Mouse (Mus musculus) fat pad, adult 2 months (tissue): ENCODE data around the gene Sprr2b.
"Not testable (repeated sequence)": the region's sequence is repeated elsewhere in the genome, so short reads cannot be mapped to it uniquely, and the experiment has no call there.

Experiments
- DNase-seq: peaks from one replicate; pipeline ENCODE4 v3.0.0-alpha.2; 2011; ENCODE audit warnings: low read depth, low spot score; ENCODE audit errors: extremely low read depth

Gene Sprr2b

GRCm38 (mm10) chr3:92316320-92316719 is at the start of gene Sprr2b:
Gene Sprr2b (plus strand): TSS chr3:92316620.
- no peak for DNase-seq

- DNase-seq = not testable (repeated sequence)
Measured at GRCm38 (mm10) chr3:92271414-92271985, 44.9 kb upstream of the Sprr2b start.

GRCm38 (mm10) chr3:92273504-92273903 is 42.9 kb upstream of the Sprr2b start:
- not testable (repeated sequence) for DNase-seq

GRCm38 (mm10) chr3:92274018-92274417 is 42.4 kb upstream of the Sprr2b start:
- not testable (repeated sequence) for DNase-seq

- not testable (repeated sequence) for DNase-seq
Measured at GRCm38 (mm10) chr3:92279663-92280062, 36.8 kb upstream of the Sprr2b start.

- not testable (repeated sequence) for DNase-seq
Measured at GRCm38 (mm10) chr3:92280963-92281606, 35.3 kb upstream of the Sprr2b start.

- DNase-seq = not testable (repeated sequence)
Measured at GRCm38 (mm10) chr3:92285101-92285500, 31.3 kb upstream of the Sprr2b start, which contains the start of gene Sprr2a3. Gene Sprr2a3 (plus strand): TSS chr3:92285417.

GRCm38 (mm10) chr3:92288489-92288888 is 27.9 kb upstream of the Sprr2b start:
- not testable (repeated sequence) for DNase-seq

GRCm38 (mm10) chr3:92307406-92307805 is 9.0 kb upstream of the Sprr2b start:
- DNase-seq = no peak

GRCm38 (mm10) chr3:92317384-92317783 is 964 bp downstream of the Sprr2b start:
- no peak for DNase-seq

- DNase-seq = no peak
Measured at GRCm38 (mm10) chr3:92336278-92336677, 19.9 kb downstream of the Sprr2b start.

GRCm38 (mm10) chr3:92338840-92339239 is 22.4 kb downstream of the Sprr2b start, which contains the start of gene Sprr2d:
Gene Sprr2d (plus strand): TSS chr3:92339140.
- no peak for DNase-seq

- DNase-seq = no peak
Measured at GRCm38 (mm10) chr3:92351843-92352242, 35.4 kb downstream of the Sprr2b start, which contains the start of gene Sprr2e. Gene Sprr2e (plus strand): TSS chr3:92352143.

GRCm38 (mm10) chr3:92361619-92362018 is 45.2 kb downstream of the Sprr2b start:
- no peak for DNase-seq

- DNase-seq = no peak
Measured at GRCm38 (mm10) chr3:92364887-92365286, 48.5 kb downstream of the Sprr2b start, which contains the start of gene Sprr2f. Gene Sprr2f (plus strand): TSS chr3:92365187.
